Mouse (Mus musculus) right cerebral cortex, adult 18-20 months (tissue): ENCODE measurements around the gene Usp17le.
"Not testable (repeated sequence)": the region's sequence is repeated elsewhere in the genome, so short reads cannot be mapped to it uniquely, and the experiment has no call there.

Experiments used
- DNase-seq: peaks from one replicate; pipeline ENCODE4 v3.0.0; 2022; ENCODE audit warnings: mixed read lengths

Usp17le gene

GRCm38 (mm10) chr7:104777370-104777769 is at the start of gene Usp17le:
Usp17le (minus strand) TSS chr7:104777470.
- not testable (repeated sequence) for DNase-seq

- DNase-seq, result not testable (repeated sequence)
Observed at GRCm38 (mm10) chr7:104810335-104810734, 33.1 kb upstream of the Usp17le start.

- DNase-seq, result no peak
Observed at GRCm38 (mm10) chr7:104790796-104791195, 13.5 kb upstream of the Usp17le start.
